Mouse (Mus musculus): ENCODE data around the gene Olfr202. TPM values are rescaled to one million over a fixed set of nuclear protein-coding genes. Genes with fewer than 3 reads are reported as not detected.
"Not testable (repeated sequence)": the region's sequence is repeated elsewhere in the genome, so short reads cannot be mapped to it uniquely, and the experiment has no call there.

The Olfr202 gene
- total RNA-seq (2021): not detected
- long read RNA-seq, experiment 1: 0 reads
- long read RNA-seq, experiment 2: 0 reads

DNA sequence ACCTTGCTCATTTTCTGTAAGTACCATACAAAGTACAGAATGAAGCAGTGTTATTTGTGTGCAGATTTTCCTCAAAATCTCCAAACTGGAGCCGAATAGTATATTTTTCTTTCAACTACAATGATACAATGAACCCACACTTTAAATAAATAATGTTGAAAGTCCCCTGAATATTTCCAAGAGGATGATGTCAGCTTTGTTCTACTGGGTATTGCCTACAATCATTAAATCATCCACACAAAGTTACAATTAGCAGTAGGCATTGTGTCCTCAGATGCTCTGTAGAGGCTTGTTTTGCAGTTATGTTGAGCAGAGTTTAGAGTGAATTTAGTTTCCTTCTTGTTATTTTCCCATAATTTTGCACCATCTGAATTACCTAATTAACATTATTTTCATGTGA is at the start of gene Olfr202:
Gene Olfr202 (minus strand): TSS at position 101 of the 400 bp plus-strand sequence.
- intact Hi-C loops (cut with DNase I): no loop called here
- Histone ChIP-seq H3K27ac (no peak within 1 kb of the TSS), H3K4me3 (no peak within 1 kb of the TSS)
- TF ChIP-seq CTCF (IDR thresholded peaks at IDR 0.05): no peak
- DNase-seq (ENCODE audit: extremely low spot score in 1 of 2, low spot score in 2 of 2): no peak

DNA sequence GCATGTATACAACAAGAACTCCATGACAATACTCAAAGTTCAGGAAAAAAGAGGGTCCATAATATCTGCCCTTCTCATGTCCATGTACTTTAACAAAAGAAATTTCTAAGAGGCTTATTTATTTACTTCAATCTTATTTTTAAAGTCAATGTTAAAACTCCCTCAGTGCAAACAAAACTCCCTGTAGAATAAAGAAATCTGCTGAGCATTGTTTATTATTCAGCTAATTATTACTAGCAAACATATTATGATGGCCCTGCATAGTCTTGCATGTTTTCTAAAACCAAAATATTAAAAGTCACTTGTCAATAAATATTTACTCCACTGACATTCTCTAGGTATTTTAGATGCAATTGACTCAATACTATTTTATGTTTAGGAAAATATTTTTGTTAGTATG is 44.4 kb upstream of the Olfr202 start, which contains the start of gene Olfr205:
Gene Olfr205 (minus strand): TSS at position 101 of the 400 bp plus-strand sequence.
- no peak for DNase-seq (ENCODE audit: extremely low spot score in 1 of 2, low spot score in 2 of 2)
- no peak for TF ChIP-seq CTCF (IDR thresholded peaks at IDR 0.05)
- intact Hi-C loops (cut with DNase I): no loop called here
- Histone ChIP-seq H3K4me3 (no peak within 1 kb of the TSS), H3K27ac (no peak within 1 kb of the TSS)

DNA sequence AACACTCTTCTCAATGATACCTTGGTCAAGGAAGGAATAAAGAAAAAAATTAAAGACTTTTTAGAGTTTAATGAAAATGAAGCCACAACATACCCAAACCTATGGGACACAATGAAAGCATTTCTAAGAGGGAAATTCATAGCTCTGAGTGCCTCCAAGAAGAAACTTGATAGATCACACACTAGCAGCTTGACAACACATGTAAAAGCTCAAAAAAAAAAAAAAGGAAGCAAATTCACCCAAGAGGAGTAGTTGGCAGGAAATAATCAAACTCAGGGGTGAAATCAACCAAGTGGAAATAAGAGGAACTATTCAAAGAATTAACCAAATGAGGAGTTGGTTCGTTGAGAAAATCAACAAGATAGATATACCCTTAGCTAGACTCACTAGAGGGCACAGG is 36.7 kb upstream of the Olfr202 start:
- intact Hi-C loops (cut with DNase I); H3K4me3 ChIP-seq; H3K27ac ChIP-seq; DNase-seq (ENCODE audit: extremely low spot score in 1 of 2, low spot score in 2 of 2): not testable (repeated sequence)

DNA sequence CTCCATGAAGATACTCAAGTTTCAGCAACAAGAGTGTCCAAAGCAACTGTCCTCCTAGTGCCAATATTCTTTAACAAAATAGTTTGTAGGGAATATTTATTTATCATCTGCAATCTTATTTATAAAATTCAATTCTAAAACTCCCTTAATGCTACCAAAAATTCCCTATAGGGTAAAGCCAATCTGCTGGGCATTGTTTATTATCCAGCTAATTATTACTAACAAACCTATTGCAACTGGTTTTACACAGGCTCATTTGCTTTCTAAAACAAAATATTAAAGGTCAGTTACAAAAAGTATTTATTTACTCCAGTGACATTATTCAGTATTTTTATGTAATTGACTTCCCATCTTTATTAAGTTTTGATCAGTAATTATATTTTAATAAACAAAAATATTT is 31.6 kb upstream of the Olfr202 start, which contains the start of gene Olfr204:
Gene Olfr204 (minus strand): TSS at position 101 of the 400 bp plus-strand sequence.
- Histone ChIP-seq H3K4me3 (no peak within 1 kb of the TSS), H3K27ac (no peak within 1 kb of the TSS)
- intact Hi-C loops (cut with DNase I): no loop called here
- DNase-seq (ENCODE audit: extremely low spot score in 1 of 2, low spot score in 2 of 2): no peak
- TF ChIP-seq CTCF (IDR thresholded peaks at IDR 0.05): no peak

DNA sequence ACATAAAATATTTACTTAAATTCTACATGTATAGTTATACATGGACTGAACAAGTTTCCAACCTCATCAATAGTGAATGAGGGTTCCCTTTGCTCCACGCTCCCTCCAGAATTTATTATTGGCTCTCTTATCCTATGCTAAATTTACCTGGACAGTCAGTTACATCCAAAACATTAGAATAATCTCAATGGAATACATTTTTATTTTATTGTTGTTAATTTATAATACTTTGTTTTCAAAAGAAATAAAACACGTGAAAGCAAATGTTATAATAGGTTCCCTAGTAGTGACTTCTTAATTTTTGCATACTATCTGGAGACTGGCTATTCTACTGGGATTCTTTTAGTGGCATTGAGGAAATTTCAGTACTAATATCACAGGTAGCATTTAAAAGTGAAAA is 12.0 kb upstream of the Olfr202 start, which contains the start of gene Olfr203:
Gene Olfr203 (plus strand): TSS at position 301 of the 400 bp plus-strand sequence.
- intact Hi-C loops (cut with DNase I): no loop called here
- no peak within 1 kb of the TSS for H3K27ac ChIP-seq
- H3K4me3 ChIP-seq: no peak within 1 kb of the TSS
- no peak for DNase-seq (ENCODE audit: extremely low spot score in 1 of 2, low spot score in 2 of 2)
- no peak for TF ChIP-seq CTCF (IDR thresholded peaks at IDR 0.05)

DNA sequence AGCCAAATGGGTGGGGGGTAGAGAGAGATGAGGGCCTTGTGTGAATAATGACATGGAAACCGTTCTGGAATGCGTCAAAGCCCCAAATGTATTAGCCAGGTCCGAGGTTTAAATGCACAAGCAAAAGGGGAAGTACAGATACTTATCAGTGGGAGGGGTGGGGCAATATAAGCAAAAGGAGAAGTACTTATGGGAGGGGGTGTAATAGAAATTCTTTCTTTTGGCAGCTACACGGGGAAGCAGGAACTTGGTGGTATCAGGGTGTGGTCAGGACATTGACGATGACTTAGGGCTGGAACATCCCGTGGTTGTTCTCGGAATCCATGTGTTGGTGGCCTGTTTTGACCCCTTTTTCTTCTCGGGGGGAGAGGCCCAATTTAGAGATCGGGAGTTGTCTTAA is 983 bp upstream of the Olfr202 start:
- DNase-seq (ENCODE audit: extremely low spot score in 1 of 2, low spot score in 2 of 2); intact Hi-C loops (cut with DNase I); H3K4me3 ChIP-seq; H3K27ac ChIP-seq: not testable (repeated sequence)

DNA sequence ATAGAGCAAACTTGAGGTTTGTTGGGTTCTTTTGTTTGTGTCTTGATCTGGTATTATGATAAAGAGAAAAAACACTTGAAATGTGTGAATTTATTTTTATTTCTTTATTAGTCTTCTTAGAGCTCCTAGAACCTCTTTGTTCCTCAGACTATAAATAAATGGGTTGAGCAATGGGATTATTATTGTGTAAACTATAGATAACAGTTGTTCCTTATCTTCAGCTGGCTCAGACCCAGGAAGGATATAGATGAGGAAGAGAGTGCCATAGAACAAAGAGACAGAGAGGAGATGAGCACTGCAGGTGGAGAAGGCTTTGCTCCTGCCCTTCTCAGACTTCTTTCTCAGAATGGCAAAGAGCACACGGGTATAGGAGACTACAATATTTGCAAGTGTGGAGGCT is 3.1 kb downstream of the Olfr202 start:
- no peak for DNase-seq (ENCODE audit: extremely low spot score in 1 of 2, low spot score in 2 of 2)

DNA sequence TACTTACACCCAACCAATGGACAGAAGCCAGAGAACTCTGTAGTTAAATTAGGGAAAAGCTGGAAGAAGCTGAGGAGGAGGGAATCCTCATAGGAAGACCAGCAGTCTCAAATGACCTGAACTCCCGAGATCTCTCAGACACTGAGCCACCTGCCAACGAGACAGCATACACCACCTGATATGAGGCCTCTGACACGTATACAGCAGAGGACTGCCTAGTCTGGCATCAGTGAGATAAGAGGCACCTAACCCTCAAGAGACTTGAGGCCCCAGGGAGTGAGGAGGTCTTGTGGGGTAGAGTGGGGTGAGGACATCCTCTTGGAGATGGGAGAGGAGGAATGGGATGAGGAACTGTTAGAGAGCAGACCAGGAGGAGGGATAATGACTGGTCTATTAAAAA is 6.1 kb downstream of the Olfr202 start:
- DNase-seq (ENCODE audit: extremely low spot score in 1 of 2, low spot score in 2 of 2): no peak
- no peak for TF ChIP-seq CTCF (IDR thresholded peaks at IDR 0.05)
- H3K27ac ChIP-seq: no peak overlapping the region
- no peak overlapping the region for H3K4me3 ChIP-seq
- intact Hi-C loops (cut with DNase I): no loop called here

More for the DNA sequence above, 3.1 kb downstream of the Olfr202 start:
- Histone ChIP-seq H3K4me3 (no peak overlapping the region), H3K27ac (no peak overlapping the region)
- TF ChIP-seq CTCF (IDR thresholded peaks at IDR 0.05): no peak
- intact Hi-C loops (cut with DNase I): no loop called here

DNA sequence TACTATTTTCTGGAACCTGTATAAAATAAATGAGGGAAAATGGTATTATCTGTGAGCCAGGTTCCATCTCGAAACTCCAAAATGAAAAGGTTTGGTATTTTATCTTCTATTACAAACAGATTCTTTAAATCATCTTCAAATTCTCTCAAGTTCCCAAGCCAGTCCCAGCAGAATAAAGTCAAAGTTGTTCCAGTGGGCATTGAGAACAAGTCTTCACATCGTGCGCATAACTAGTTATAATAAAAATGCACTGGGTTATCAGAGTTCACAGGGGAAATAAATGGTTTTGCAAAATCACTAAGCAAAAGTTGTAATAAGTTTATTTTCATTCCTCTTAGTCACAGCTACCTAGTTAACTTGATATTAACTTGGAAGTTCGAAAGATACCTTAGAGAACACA is 14.1 kb downstream of the Olfr202 start, which contains the start of gene Olfr201:
Gene Olfr201 (minus strand): TSS at position 101 of the 400 bp plus-strand sequence.
- intact Hi-C loops (cut with DNase I); H3K27ac ChIP-seq; DNase-seq (ENCODE audit: extremely low spot score in 1 of 2, low spot score in 2 of 2); H3K4me3 ChIP-seq: not testable (repeated sequence)

DNA sequence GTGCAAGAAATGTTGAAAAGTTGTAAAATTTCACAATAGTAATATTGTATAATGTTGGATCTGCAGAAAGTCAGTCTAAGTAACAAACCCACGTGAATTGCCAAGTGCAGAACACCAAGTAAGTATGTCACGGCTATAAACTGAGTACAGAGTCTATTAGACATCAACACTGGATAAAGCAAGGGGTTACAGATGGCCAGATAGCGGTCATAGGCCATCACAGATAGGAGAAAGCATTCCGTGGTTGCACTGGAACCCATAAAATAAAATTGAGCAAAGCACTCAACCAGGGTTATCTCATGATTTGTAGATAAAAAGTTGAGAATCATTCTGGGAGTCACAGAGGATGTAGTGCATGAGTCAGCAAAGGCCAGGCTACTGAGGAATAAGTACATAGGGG is 17.5 kb downstream of the Olfr202 start:
- intact Hi-C loops (cut with DNase I); H3K4me3 ChIP-seq; H3K27ac ChIP-seq; DNase-seq (ENCODE audit: extremely low spot score in 1 of 2, low spot score in 2 of 2): not testable (repeated sequence)

DNA sequence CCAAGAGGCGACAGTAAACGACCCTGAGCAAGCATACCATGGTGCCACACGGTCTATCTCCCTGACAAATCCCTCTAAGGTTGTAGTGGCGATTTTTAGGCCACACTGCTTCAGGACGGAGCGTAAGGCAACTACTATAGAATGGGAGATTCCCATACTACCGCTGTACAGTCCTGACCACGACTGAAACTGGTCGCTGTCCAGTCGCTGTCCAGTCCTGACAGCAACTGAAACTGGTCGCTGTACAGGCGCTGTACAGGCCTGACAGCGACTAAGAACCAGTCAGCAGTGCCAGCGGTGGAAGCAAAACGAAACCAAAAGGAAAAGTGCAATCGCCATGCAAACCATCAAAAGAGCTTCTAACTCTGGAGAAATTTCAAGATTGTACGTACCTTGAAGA is 36.9 kb downstream of the Olfr202 start:
- H3K4me3 ChIP-seq: no peak overlapping the region
- no peak for TF ChIP-seq CTCF (IDR thresholded peaks at IDR 0.05)
- DNase-seq (ENCODE audit: extremely low spot score in 1 of 2, low spot score in 2 of 2): no peak
- H3K27ac ChIP-seq: no peak overlapping the region
- intact Hi-C loops (cut with DNase I): loop anchor here (1.0 kb wide), 1 partner anchor 48 kb away; no protein-coding TSS in a partner anchor

Other genes starting within 250 kb of the Olfr202 start
- not detected for gene Olfr187, start 247.0 kb downstream of the Olfr202 start, total RNA-seq (2021)
- not detected for gene Olfr190, start 208.8 kb downstream of the Olfr202 start, total RNA-seq (2021)
- not detected for gene Olfr191, start 197.0 kb downstream of the Olfr202 start, total RNA-seq (2021)
- gene Olfr193, start 174.9 kb downstream of the Olfr202 start, total RNA-seq (2021): not detected
- gene Olfr194, start 165.7 kb downstream of the Olfr202 start, total RNA-seq (2021): not detected
- not detected for gene Olfr195, start 139.7 kb downstream of the Olfr202 start, total RNA-seq (2021)
- not detected for gene Olfr196, start 116.3 kb downstream of the Olfr202 start, total RNA-seq (2021)
- gene Olfr198, start 83.3 kb downstream of the Olfr202 start, total RNA-seq (2021): not detected
- not detected for gene Olfr199, start 67.0 kb downstream of the Olfr202 start, total RNA-seq (2021)
- not detected for gene Olfr201, start 14.2 kb downstream of the Olfr202 start, total RNA-seq (2021)
- gene Olfr203, start 12.1 kb upstream of the Olfr202 start, total RNA-seq (2021): not detected
- gene Olfr204, start 31.5 kb upstream of the Olfr202 start, total RNA-seq (2021): not detected
- gene Olfr205, start 44.3 kb upstream of the Olfr202 start, total RNA-seq (2021): not detected
- gene Olfr206, start 62.5 kb upstream of the Olfr202 start, total RNA-seq (2021): not detected
- not detected for gene Olfr209, start 77.2 kb upstream of the Olfr202 start, total RNA-seq (2021)
- gene Gabrr3, start 120.5 kb upstream of the Olfr202 start, total RNA-seq (2021): under 1 TPM in 1 of 2 experiments, not detected in 1; 0.07 TPM
- gene Riox2, start 185.0 kb upstream of the Olfr202 start, total RNA-seq (2021): 10 to 100 TPM; 12.7 to 15.9 TPM